Mouse (Mus musculus) forebrain, embryonic 12.5 days (tissue): Measurements from ENCODE around the gene Dcdc2a. TPM values are rescaled to one million over a fixed set of nuclear protein-coding genes. Genes with fewer than 3 reads are reported as not detected.

Experiments used
- ATAC-seq: fragments of 200-750 bp; cut with Nextera tagmentation; 2 replicates; pipeline ENCODE4 v1.8.0; 2017; ENCODE audit warnings: moderate TSS enrichment; ENCODE audit not compliant: low FRiP score
- H3K27ac ChIP-seq: fragments of 300-500 bp; sonication (generic); 2 replicates; pipeline ENCODE4 v1.5.1; 2016; ENCODE audit warnings: mild to moderate bottlenecking
- H3K27me3 ChIP-seq: fragments of 300-500 bp; sonication (generic); 2 replicates; pipeline ENCODE4 v1.6.1; 2016; ENCODE audit warnings: mild to moderate bottlenecking
- H3K36me3 ChIP-seq: fragments of 300-500 bp; sonication (generic); replicated peaks from 2 replicates; pipeline ENCODE4 v1.6.1; 2016; ENCODE audit warnings: mild to moderate bottlenecking
- H3K4me1 ChIP-seq: fragments of 300-500 bp; sonication (generic); 2 replicates; pipeline ENCODE4 v1.6.1; 2016
- H3K4me2 ChIP-seq: fragments of 300-500 bp; sonication (generic); 2 replicates; pipeline ENCODE4 v1.6.1; 2016; ENCODE audit warnings: mild to moderate bottlenecking, moderate library complexity
- H3K4me3 ChIP-seq: fragments of 300-500 bp; sonication (generic); replicated peaks from 2 replicates; pipeline ENCODE4 v1.5.1; 2016; ENCODE audit warnings: mild to moderate bottlenecking
- H3K9ac ChIP-seq: fragments of 300-500 bp; sonication (generic); 2 replicates; pipeline ENCODE4 v1.6.1; 2016; ENCODE audit warnings: mild to moderate bottlenecking
- H3K9me3 ChIP-seq: fragments of 300-500 bp; sonication (generic); 2 replicates; pipeline ENCODE4 v1.6.1; 2016
- WGBS: fragments of 180-500 bp; shearing (Covaris S2); methylation state at CpG from one replicate; pipeline ENCODE4 v1.1.7; 2016; 5-methylcytosine and 5-hydroxymethylcytosine counted together
- polyA plus RNA-seq: library from polyadenylated mRNA; unstranded; fragments of >200 nt; fragmentation: Nextera tagmentation; extraction: Ambion mirVana; gene quantifications from 2 replicates; pipeline ENCODE4 v1.2.1, GENCODE M21; 2016

Gene Dcdc2a
- polyA plus RNA-seq, 1 experiment from 2014 or later, result 1.9 TPM

GRCm38 (mm10) chr13:25099508-25099907 is 43.7 kb downstream of the Dcdc2a start:
- no peaks in the 10 kb centered on the region for H3K9me3 ChIP-seq
- H3K4me3 ChIP-seq, result no peak overlapping the region
- WGBS, result 75% methylated on average over 3 of the region's 3 CpGs
- no peak for ATAC-seq
- no peak overlapping the region for H3K9ac ChIP-seq
- H3K36me3 ChIP-seq, result no peaks in the 10 kb centered on the region
- H3K27me3 ChIP-seq, result no peaks in the 10 kb centered on the region
- H3K27ac ChIP-seq, result no peak overlapping the region
- no peak overlapping the region for H3K4me2 ChIP-seq
- H3K4me1 ChIP-seq, result no peaks in the 10 kb centered on the region

GRCm38 (mm10) chr13:25100581-25100980 is 44.8 kb downstream of the Dcdc2a start:
- no peaks in the 10 kb centered on the region for H3K27me3 ChIP-seq
- no peak overlapping the region for H3K27ac ChIP-seq
- H3K4me2 ChIP-seq, result no peak overlapping the region
- no peak overlapping the region for H3K9ac ChIP-seq
- 81% methylated on average over 6 of the region's 6 CpGs for WGBS
- no peak overlapping the region for H3K4me3 ChIP-seq
- ATAC-seq, result no peak
- no peaks in the 10 kb centered on the region for H3K9me3 ChIP-seq
- no peaks in the 10 kb centered on the region for H3K36me3 ChIP-seq
- no peaks in the 10 kb centered on the region for H3K4me1 ChIP-seq

- H3K9ac ChIP-seq, result no peak overlapping the region
- no peak overlapping the region for H3K4me3 ChIP-seq
- no peaks in the 10 kb centered on the region for H3K4me1 ChIP-seq
- no peak overlapping the region for H3K27ac ChIP-seq
- H3K4me2 ChIP-seq, result no peak overlapping the region
- no peaks in the 10 kb centered on the region for H3K9me3 ChIP-seq
- no peaks in the 10 kb centered on the region for H3K36me3 ChIP-seq
- H3K27me3 ChIP-seq, result no peaks in the 10 kb centered on the region
- no peak for ATAC-seq
Observed at GRCm38 (mm10) chr13:25105671-25106070, 49.9 kb downstream of the Dcdc2a start.

- H3K36me3 ChIP-seq, result no peaks in the 10 kb centered on the region
- no peaks in the 10 kb centered on the region for H3K4me1 ChIP-seq
- H3K9me3 ChIP-seq, result no peaks in the 10 kb centered on the region
- H3K4me2 ChIP-seq, result no peak overlapping the region
- 88% methylated on average over 5 of the region's 5 CpGs for WGBS
- no peaks in the 10 kb centered on the region for H3K27me3 ChIP-seq
- H3K4me3 ChIP-seq, result no peak overlapping the region
- H3K9ac ChIP-seq, result no peak overlapping the region
- H3K27ac ChIP-seq, result no peak overlapping the region
- ATAC-seq, result no peak
Observed at GRCm38 (mm10) chr13:25106740-25107139, 50.9 kb downstream of the Dcdc2a start.

- 94% methylated on average over 3 of the region's 3 CpGs for WGBS
Observed at GRCm38 (mm10) chr13:25108353-25108752, 52.5 kb downstream of the Dcdc2a start.

GRCm38 (mm10) chr13:25110592-25111095 is 54.8 kb downstream of the Dcdc2a start:
- H3K27ac ChIP-seq, result no peak overlapping the region
- 79% methylated on average over 5 of the region's 5 CpGs for WGBS
- no peak overlapping the region for H3K9ac ChIP-seq
- H3K4me3 ChIP-seq, result no peak overlapping the region
- no peak for ATAC-seq
- H3K4me2 ChIP-seq, result no peak overlapping the region
- H3K9me3 ChIP-seq, result no peaks in the 10 kb centered on the region
- no peaks in the 10 kb centered on the region for H3K27me3 ChIP-seq
- H3K36me3 ChIP-seq, result no peaks in the 10 kb centered on the region
- 0 out of 2 replicates have a peak, but pooled peaks cover 8% of the 10 kb centered on the region for H3K4me1 ChIP-seq

More at GRCm38 (mm10) chr13:25108353-25108752, 52.5 kb downstream of the Dcdc2a start:
- no peak for ATAC-seq
- Histone ChIP-seq H3K4me2 (no peak overlapping the region), H3K9ac (no peak overlapping the region), H3K9me3 (no peaks in the 10 kb centered on the region), H3K27me3 (no peaks in the 10 kb centered on the region), H3K4me3 (no peak overlapping the region), H3K36me3 (no peaks in the 10 kb centered on the region), H3K27ac (no peak overlapping the region), H3K4me1 (no peaks in the 10 kb centered on the region)

- H3K4me2 ChIP-seq, result peak overlapping the region; percentile 62
- no peak overlapping the region for H3K27ac ChIP-seq
- H3K9me3 ChIP-seq, result no peaks in the 10 kb centered on the region
- WGBS, result 23% methylated on average over 12 of the region's 12 CpGs
- peak; percentile 90 for ATAC-seq
- H3K36me3 ChIP-seq, result no peaks in the 10 kb centered on the region
- peak overlapping the region; percentile 38 for H3K4me3 ChIP-seq
- H3K9ac ChIP-seq, result peak overlapping the region; percentile 59
- 0 out of 2 replicates have a peak, but pooled peaks cover 9% of the 10 kb centered on the region for H3K4me1 ChIP-seq
- 0 out of 2 replicates have a peak, but pooled peaks cover 7% of the 10 kb centered on the region for H3K27me3 ChIP-seq
Observed at GRCm38 (mm10) chr13:25115429-25115881, 59.7 kb downstream of the Dcdc2a start.

- Histone ChIP-seq H3K27me3 (0 out of 2 replicates have a peak, but pooled peaks cover 7% of the 10 kb centered on the region), H3K36me3 (no peaks in the 10 kb centered on the region), H3K9me3 (no peaks in the 10 kb centered on the region), H3K27ac (no peak overlapping the region), H3K4me2 (peak overlapping the region; percentile 62), H3K4me1 (0 out of 2 replicates have a peak, but pooled peaks cover 9% of the 10 kb centered on the region), H3K4me3 (peak overlapping the region; percentile 38), H3K9ac (peak overlapping the region; percentile 59; the same call in 1 of the 2 replicates)
- ATAC-seq, result peak; percentile 59
- WGBS, result 3% methylated on average over 11 of the region's 11 CpGs
Observed at GRCm38 (mm10) chr13:25115971-25116370, 60.2 kb downstream of the Dcdc2a start.

GRCm38 (mm10) chr13:25122740-25123335 is 67.0 kb downstream of the Dcdc2a start:
- WGBS, result 69% methylated on average over 8 of the region's 8 CpGs
- H3K9me3 ChIP-seq, result no peaks in the 10 kb centered on the region
- no peak overlapping the region for H3K4me3 ChIP-seq
- H3K9ac ChIP-seq, result no peak overlapping the region
- H3K36me3 ChIP-seq, result no peaks in the 10 kb centered on the region
- ATAC-seq, result no peak
- no peaks in the 10 kb centered on the region for H3K4me1 ChIP-seq
- H3K27me3 ChIP-seq, result no peaks in the 10 kb centered on the region
- H3K27ac ChIP-seq, result no peak overlapping the region
- H3K4me2 ChIP-seq, result no peak overlapping the region

- WGBS, result 58% methylated on average over 2 of the region's 2 CpGs
- no peak for ATAC-seq
Observed at GRCm38 (mm10) chr13:25127216-25127615, 71.4 kb downstream of the Dcdc2a start.

GRCm38 (mm10) chr13:25127806-25128205 is 72.0 kb downstream of the Dcdc2a start:
- no peak overlapping the region for H3K4me3 ChIP-seq
- ATAC-seq, result no peak

More at GRCm38 (mm10) chr13:25127216-25127615, 71.4 kb downstream of the Dcdc2a start:
- Histone ChIP-seq H3K4me2 (no peak overlapping the region), H3K27ac (no peak overlapping the region), H3K9ac (no peak overlapping the region), H3K4me3 (no peak overlapping the region), H3K36me3 (no peaks in the 10 kb centered on the region), H3K4me1 (no peaks in the 10 kb centered on the region; the same call in 1 of the 2 replicates), H3K27me3 (no peaks in the 10 kb centered on the region), H3K9me3 (no peaks in the 10 kb centered on the region)

GRCm38 (mm10) chr13:25128766-25129165 is 73.0 kb downstream of the Dcdc2a start:
- H3K9me3 ChIP-seq, result no peaks in the 10 kb centered on the region
- H3K9ac ChIP-seq, result no peak overlapping the region
- no peak overlapping the region for H3K4me2 ChIP-seq
- no peaks in the 10 kb centered on the region for H3K27me3 ChIP-seq
- H3K4me1 ChIP-seq, result no peaks in the 10 kb centered on the region; the same call in 1 of the 2 replicates
- H3K36me3 ChIP-seq, result no peaks in the 10 kb centered on the region
- no peak for ATAC-seq
- 93% methylated on average over 9 of the region's 9 CpGs for WGBS
- H3K27ac ChIP-seq, result no peak overlapping the region
- H3K4me3 ChIP-seq, result no peak overlapping the region

More at GRCm38 (mm10) chr13:25127806-25128205, 72.0 kb downstream of the Dcdc2a start:
- Histone ChIP-seq H3K4me2 (no peak overlapping the region), H3K27ac (no peak overlapping the region), H3K9ac (no peak overlapping the region), H3K4me1 (no peaks in the 10 kb centered on the region; the same call in 1 of the 2 replicates), H3K9me3 (no peaks in the 10 kb centered on the region), H3K27me3 (no peaks in the 10 kb centered on the region), H3K36me3 (no peaks in the 10 kb centered on the region)
- WGBS, result 94% methylated on average over 6 of the region's 6 CpGs

- Histone ChIP-seq H3K4me3 (no peak overlapping the region), H3K36me3 (no peaks in the 10 kb centered on the region), H3K27me3 (no peaks in the 10 kb centered on the region), H3K9ac (no peak overlapping the region), H3K4me1 (no peaks in the 10 kb centered on the region; the same call in 1 of the 2 replicates), H3K27ac (no peak overlapping the region), H3K9me3 (no peaks in the 10 kb centered on the region), H3K4me2 (no peak overlapping the region)
- ATAC-seq, result no peak
- 81% methylated on average over 3 of the region's 3 CpGs for WGBS
Observed at GRCm38 (mm10) chr13:25143066-25143465, 87.3 kb downstream of the Dcdc2a start.
